Mouse (Mus musculus) adrenal gland, adult 2 months (tissue): ENCODE results near the gene Six5. TPM values are rescaled to one million over a fixed set of nuclear protein-coding genes. Genes with fewer than 3 reads are reported as not detected.
"Not testable (repeated sequence)": the region's sequence is repeated elsewhere in the genome, so short reads cannot be mapped to it uniquely, and the experiment has no call there.

ENCODE experiments used
- DNase-seq: peaks from one replicate; pipeline ENCODE4 v3.0.0; 2021
- long read RNA-seq: library from polyadenylated mRNA; stranded (forward); transcript quantifications from one replicate; pipeline ENCODE4 v2.0.0, GENCODE M21; 2021
- polyA plus RNA-seq: library from polyadenylated mRNA; depleted of rRNA; stranded (reverse); fragments of >200 nt; gene quantifications from 2 replicates; pipeline ENCODE4 v1.2.3, GENCODE M21; 2012; rRNA removed
- total RNA-seq, 2 experiments: library from RNA; stranded (reverse); gene quantifications; 2 replicates each; pipeline ENCODE4 v1.2.3; 2021

The Six5 gene
- total RNA-seq, result 10 to 100 TPM; 12.6 to 16.1 TPM
- 77.3 and 86.0 TPM in 2 replicates for polyA plus RNA-seq
- long read RNA-seq, transcript Six5-201 (3 exons, 3,007 nt), result major isoform, 10 of 15 reads
- long read RNA-seq, partial matches to known transcripts, result 5 of 15 reads
- long read RNA-seq, other reads (novel, unspliced or antisense), result 0 of 15 reads

DNA sequence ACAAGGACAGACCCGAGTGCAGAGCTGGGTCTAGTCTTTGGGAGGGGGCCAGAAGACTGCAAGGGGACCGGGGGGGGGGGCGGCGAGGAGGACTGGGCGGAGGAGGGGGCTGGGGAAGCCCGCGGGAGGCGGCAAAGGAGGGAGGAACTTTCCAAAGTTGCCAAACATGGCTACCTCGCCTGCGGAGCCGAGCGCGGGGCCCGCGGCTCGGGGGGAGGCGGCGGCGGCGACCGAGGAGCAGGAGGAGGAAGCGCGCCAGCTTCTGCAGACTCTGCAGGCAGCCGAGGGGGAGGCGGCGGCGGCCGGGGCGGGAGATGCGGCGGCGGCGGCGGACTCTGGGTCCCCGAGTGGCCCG, at the start of gene Six5:
Gene Six5 (plus strand): TSS at position 124 of the 355 bp plus-strand sequence.
- DNase-seq, result peak; percentile 78

DNA sequence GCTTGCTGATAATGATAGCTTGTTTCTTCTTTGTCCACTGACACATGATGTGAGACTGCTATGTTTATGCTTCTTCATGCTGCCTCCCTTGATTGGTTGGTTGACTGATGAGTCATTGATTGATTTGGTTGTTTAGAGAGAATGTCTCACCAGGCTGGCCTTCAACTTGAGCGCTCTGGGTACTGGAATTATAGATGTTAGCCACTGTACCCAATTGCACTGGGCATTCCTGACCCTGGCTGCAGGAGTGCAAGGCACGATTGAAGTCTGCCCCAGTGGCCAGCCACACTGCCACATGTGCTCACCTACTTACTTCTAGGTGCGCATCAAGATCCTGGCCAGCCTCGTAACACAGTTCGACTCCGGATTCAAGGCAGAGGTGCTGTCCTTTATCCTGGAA, 49.8 kb upstream of the Six5 start:
- DNase-seq, result peak; percentile 68

DNA sequence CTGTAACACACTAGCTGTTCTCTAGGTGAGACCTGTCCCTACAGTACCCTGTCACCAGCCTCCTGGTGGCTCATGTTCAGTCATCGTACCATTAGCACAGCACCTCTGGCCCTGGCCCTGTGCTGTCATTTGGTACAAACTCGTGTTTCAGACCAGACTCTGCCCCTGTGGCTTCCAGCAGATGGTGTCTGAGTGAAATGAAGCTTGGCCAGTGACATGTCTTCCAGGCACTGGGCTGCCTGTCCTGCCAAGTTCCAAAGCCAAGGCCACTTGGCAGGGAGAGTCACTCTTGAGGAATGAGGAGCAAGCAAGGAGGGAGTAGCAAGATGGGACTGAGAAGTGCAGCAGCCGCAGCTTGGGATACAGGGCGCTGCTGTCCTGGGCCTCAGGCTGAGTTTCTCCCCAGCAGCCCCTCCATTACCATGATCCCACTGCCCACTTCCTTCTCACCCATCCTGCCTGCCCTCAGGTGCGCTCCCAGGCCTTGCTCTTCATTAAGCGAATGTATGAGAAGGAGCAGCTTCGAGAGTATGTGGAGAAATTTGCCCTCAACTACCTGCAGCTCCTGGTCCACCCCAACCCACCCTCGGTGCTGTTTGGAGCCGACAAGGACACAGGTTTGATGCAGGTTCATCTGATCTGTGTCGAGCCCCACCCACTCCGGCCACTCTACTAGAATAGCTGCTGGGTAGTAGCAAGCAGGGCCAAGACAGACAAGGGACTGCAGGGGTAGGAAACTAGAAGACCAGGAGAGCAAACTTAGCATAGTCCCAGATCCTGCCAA, 47.9 kb upstream of the Six5 start:
- peak; percentile 89 for DNase-seq

DNA sequence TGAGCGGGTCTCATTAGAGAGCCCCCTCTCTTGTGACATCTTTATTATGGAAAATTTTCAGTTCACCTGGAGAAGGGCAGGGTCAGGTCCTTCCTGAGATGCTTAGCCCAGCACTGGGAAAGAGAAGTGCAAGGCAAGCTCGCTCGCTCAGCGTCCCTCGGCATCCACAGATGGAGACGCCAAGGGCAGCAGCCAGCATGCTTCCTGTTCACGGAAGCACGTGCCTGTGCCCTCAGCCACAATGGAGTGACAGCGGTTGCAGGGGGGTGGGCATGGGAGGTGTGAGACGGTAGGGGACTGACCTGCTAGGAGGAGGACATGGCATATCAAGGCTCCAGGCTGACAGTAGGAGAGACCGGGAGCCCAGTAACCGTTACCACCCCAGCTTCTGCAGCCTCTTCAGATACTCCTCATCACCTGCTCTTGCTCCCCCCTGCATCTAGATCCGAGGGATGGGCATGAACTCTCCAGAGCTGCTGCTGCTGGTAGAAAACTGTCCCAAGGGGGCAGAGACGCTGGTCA, 46.3 kb upstream of the Six5 start:
- no peak for DNase-seq

DNA sequence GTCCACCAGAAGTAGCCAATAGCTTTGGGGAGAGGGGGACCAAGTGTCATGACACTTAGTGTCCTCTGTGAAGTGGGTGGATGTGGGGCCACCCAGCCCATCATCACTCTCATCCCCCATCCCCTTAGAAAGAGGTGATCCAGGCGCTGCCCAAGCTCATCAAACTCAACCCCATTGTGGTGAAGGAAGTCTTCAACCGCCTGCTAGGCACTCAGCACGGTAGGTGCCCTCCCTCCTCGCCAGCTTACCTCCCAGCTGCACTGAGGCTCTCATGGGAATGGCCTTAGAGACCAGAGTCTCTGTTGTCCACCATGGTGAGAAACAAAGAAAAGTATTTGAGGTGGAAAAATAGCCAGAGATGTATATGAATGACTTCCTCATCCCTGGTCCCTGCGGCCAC, 45.1 kb upstream of the Six5 start:
- DNase-seq, result no peak

DNA sequence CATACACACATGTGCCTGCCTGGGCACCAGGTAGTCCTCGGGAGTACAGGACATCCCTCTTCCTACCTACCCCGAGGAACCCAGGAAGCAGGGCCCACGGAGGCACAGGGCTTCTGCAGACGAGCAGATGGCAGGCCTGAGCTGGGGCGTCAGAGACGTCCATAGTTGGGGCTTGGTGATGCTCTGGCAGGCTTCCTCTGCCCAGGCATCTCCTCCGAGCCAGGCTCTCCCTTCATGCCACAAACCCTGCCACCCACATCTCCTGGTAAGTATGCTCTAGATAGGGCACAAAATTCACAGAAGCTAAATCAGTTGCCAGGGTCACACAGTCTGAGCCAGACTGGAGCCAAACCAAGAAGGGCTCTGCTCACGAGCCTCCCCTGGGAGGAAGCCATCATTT, 44.2 kb upstream of the Six5 start:
- DNase-seq, result no peak

DNA sequence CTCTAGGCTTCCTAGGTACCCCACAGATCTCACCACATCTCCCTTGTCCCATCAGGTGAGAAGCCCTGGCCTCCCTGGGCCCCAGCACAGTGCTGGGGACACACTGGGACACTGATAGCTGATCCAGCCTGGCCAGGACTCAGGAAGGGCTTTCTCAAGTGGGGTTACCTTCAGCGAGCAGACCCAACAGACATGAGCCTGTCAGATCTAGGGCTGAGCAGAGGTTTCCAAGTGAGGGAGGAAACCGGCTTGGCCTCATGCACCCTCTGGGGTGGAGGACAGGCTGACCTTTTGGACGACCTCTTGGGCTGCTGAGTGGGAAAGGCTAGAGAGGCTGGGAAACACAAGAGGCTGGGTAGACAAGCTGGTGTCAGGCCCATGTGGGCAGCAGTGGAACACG, 43.2 kb upstream of the Six5 start:
- DNase-seq, result no peak

DNA sequence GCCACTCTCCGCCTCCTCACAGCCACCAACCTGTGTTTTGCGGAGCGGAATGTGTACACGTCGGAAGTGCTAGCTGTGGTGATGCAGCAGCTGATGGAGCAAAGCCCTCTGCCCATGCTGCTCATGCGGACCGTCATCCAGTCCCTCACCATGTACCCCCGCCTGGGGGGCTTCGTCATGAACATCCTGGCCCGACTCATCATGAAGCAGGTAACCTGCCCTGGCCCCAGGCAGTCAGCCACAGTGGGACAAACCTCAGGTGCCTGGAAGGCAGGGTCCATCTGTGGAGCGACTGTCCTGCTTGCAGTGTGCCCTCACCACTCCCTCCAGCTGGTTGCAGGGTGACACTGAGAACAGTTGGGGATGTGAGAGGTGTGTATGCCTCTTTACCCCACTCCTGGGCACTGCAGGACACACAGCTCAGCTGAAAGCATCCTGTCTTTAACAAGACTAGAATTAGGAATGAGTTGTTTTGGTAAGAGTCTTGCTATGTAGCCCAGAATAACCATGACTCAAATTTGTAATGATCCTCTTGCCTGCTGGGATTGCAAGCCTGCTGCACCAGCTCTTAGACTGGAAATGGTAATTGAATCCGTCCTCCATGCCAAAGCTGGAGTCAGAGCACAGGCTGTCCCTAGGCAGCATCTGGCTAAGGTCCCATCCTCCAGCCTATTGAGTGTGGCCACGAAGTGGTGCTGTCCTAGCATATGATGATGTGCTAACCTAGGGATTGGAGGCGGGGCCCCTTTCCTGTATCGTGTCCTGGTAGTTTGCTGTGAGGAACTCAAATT, 41.9 kb upstream of the Six5 start:
- no peak for DNase-seq

DNA sequence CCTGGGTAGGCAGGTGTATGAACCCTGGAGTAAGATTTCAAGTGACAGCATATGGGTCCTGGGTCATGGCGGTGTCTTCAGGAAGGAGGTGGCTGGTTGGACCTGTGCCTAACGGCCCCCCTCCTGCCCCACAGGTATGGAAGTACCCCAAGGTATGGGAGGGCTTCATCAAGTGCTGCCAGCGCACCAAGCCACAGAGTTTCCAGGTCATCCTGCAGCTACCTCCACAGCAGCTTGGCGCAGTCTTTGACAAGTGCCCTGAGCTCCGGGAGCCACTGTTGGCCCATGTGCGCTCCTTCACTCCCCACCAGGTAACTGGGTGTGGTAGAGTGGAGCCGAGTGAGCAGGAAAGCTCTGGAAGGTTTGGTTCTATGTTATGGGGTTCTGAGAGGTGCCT, 41.3 kb upstream of the Six5 start:
- DNase-seq, result no peak

DNA sequence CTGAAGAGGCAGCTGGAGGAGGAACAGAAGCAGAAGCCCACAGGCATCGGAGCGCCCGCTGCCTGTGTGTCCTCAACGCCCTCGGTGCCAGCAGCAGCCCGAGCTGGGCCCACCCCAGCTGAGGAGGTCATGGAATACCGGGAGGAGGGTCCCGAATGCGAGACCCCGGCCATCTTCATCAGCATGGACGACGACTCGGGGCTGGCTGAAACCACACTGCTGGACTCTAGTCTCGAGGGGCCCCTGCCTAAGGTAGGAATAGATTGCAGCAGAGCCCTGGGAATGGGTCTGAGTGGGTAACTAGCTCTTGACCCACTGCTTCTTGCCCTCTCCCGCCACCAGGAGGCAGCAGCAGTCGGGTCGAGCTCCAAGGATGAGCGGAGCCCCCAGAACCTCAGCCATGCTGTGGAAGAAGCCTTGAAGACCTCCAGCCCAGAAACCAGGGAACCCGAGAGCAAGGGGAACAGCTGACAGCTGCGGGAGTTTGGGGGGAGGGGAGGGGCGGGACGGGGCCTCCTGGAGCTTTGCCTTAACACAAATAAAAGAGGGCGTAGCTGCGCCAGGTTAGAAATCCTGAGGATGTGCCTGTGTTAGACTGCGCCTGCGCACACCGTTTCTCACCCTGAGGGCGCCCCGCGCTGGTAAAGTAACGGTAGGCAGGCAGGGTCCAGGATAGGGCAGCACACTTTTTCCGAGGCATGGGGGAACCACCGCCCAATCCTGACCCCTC, 40.2 kb upstream of the Six5 start, which contains the start of gene Rsph6a:
Gene Rsph6a (plus strand): TSS at position 644 of the 730 bp plus-strand sequence.
- DNase-seq, result peak; percentile 18

DNA sequence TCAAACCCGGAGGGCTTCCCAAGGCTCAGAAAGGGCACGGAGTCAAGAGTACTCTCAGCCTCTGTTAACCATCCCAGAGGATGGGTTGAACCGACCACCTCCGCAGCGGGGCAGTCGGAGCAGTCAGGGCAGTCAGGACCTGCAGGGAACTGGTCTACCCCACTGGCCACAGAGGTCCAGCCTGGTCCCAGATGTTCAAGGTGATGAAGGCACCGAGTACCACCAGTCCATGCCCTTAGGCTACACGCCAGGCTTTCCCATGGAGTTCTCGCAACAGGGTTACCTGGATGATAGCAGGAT, 39.7 kb upstream of the Six5 start:
- DNase-seq, result no peak

DNA sequence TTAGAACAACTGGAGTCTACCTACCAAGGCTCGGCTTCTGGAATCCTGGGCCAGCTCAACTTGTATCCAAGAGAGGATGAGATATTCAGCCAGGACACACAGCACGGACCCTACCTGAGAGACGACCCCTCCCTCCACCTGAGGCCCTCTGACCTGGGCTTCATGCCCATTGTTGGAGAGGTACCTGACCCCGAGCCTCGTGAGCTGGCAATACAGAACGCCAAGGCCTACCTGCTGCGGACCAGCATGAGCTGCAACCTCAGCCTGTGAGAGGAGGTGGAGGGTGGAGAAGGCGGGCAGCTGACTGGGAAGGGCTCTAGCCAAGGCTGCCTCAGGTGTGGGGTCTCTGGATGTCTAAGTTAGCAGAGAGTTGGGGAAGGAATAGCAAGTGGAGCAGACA, 39.3 kb upstream of the Six5 start:
- no peak for DNase-seq

DNA sequence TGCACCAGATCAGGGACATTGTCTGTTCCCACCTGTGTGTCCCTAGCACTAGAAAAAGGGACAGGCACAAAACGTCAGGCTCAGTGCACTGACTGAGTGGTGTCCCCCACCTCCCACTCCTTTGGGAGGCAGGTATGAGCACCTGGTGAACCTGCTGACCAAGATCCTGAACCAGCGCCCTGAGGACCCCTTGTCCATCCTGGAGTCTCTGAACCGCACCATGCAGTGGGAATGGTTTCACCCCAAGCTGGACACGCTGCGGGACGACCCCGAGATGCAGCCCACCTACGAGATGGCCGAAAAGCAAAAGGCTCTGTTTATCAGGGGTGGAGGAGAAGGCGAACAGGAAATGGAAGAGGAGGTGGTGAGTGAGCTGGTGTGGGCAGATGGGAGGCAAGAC, 37.0 kb upstream of the Six5 start:
- no peak for DNase-seq

DNA sequence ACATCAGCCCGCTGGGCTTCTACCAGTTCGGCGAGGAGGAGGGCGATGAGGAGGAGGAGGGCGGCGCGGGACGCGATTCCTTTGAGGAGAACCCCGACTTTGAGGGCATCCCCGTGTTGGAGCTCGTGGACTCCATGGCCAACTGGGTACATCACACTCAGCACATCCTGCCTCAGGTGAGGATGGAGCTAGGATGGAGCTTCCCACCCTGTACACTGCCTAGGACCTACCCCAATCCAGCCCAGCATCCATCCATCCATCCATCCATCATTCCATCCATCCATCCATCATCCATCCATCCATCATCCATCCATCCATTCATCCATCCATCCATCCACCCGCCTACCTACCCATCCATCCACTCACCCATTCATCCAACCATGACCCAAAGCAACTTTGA, 28.5 kb upstream of the Six5 start:
- DNase-seq, result no peak

DNA sequence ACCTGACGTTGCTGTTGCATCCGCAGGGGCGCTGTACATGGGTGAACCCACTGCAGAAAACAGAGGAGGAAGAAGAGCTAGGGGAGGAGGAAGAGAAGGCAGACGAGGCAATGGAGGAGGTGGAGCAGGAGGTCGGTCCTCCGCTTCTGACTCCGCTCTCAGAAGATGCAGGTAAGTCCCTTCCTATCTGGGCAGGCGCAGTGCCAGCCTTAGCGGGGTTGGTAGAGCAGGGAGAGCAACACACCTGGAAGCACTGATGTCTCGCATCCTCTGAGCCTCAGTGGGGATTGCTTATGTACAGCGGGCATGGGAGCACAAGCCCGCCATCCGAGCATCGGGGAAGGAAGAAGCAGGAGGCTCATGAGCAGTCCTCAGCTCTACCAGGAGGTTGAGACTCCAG, 27.3 kb upstream of the Six5 start:
- no peak for DNase-seq

DNA sequence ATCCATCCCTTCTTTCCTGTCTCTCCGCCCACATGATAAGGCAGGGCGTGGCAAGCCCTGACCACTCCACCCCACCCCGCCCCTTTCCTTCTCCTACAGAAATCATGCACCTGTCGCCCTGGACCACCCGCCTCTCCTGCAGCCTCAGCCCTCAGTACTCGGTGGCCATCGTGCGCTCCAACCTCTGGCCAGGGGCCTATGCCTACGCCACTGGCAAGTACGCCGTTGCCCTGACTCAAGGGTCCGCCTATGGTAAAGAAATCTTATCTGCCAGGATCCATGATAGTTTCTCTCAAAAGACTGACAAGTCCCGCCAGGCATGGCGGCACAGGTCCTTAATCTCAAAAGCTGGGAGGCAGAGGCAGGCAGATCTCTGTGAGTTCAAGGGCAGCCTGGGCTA, 26.5 kb upstream of the Six5 start:
- DNase-seq, result no peak

DNA sequence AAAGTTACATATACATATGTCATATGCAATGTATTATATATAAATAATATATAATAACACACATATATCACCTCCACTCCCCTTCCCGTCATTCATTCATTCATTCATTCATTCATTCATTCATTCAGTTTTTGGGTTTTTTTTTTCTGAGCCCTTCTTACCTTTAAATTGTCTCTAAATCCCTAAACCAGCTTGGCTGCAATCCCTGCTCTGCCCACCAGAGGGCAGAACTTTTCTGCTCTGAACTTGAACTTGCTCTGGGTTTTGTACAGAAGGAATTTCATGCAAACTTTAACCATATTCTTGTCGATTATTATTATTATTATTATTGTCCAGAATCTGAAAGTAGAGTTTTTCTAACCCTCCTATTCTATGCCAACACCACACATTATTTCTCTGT, 25.7 kb upstream of the Six5 start:
- peak; percentile 67 for DNase-seq

DNA sequence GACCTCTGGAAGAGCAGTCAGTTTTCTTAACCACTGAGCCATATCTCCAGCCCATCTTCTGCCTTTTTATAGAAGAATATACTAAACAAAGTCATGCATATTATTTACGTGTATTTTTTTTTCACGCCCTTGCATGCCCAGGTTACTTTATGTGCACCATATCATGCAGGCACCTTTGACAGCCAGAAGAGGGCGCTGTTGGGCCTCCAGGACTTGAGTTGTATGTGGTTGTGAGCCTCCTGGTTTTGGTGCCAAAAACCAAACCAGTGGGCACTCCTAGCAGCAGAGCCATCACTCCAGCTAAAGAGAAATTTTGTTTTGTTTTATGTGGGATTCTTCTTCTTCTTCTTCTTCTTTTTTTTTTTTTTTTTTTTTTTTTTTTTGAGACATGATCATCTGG, 24.9 kb upstream of the Six5 start:
- DNase-seq, result no peak

DNA sequence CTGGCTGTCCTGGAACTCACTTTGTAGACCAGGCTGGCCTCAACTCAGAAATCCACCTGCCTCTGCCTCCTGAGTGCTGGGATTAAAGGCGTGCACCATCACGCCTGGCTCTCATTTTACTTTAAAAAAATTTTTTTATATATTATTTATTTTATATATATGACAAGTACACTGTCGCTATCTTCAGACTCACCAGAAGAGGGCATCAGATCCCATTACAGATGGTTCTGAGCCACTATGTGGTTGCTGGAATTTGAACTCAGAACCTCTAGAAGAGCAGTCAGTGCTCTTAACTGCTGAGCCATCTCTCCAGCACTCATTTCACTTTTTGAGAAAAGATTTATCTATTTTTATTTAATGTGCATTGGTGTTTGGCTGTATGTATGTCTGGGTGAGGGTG, 23.4 kb upstream of the Six5 start:
- DNase-seq, result not testable (repeated sequence)

DNA sequence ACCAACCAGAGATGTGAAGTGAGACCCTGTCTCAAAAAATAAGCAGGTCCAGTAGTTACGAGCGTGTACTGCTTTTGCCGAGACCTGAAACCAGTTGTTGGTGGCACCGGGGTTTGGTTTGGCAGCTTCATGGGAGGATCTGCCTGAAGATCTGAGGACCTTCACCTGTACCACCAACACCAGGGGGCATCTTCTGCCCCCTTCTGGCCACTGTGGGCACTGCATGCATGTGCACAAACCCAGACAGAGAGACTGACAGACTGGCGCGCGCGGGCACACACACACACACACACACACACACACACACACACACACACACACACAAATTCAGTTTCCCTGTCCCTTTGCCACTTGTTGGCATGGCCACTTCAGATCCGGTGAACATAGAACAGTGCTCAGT, 20.9 kb upstream of the Six5 start:
- peak; percentile 39 for DNase-seq

DNA sequence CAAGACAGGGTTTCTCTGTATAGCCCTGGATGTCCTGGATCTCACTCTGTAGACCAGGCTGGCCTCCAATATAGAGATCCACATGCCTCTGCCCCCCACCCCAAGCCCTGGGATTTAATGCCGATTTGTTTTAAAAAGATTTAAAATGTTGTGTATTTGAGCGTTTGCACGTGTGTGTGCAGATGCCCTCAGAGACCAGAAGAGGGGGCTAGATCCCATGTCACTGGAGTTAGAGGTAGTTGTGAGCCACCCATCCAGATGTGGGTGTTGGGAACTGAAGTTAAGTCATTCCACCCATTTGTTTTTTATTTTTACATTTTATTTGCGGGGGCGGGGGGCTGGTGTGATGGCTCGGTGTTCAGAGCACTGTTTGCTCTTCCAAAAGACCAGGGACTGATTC, 19.9 kb upstream of the Six5 start:
- no peak for DNase-seq

DNA sequence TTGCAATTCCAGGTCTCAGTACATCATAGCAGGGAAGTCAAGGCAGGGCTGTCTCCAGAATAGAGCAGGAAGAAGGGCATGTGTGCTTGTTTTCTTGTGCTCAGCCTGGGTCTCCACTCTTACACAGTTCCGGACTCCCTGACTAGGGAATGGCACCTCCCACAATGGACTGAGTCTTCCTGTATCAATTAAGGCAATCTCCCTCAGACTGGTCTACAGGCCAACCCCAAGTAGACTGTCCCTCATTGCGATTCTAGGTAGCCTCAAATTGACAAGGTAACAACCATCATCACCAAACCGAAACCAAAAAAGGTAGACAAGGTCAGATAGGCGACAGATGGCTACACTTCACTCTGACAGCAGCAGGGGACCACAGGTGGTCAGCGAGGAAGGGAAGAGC, 19.2 kb upstream of the Six5 start:
- no peak for DNase-seq
